Mouse (Mus musculus): Measurements from ENCODE around the gene Crtac1. TPM values are rescaled to one million over a fixed set of nuclear protein-coding genes. Genes with fewer than 3 reads are reported as not detected.
A peak's percentile ranks its signal among the peaks of the same experiment; 100 is the strongest.

The Crtac1 gene
- total RNA-seq, 1 experiment = 2.0 TPM

DNA sequence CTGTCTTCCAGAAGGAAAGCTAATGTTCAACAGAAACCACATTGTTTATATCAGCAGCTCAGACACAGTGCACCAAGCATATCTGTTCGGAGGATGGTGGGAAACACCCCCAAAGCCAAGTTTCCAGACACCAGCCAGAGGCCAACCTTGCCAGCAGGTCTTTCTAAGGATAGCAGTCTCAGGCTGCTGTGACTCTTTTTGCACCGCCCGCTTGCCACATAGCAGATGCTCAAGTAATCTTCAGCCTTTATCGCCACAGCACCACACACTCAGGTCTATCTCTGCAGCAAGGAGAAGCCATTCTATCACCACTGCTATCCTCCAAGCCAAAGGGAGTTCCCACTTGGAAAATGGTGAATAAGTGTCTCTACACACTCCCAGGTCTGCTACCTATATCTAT is 68.0 kb downstream of the Crtac1 start:
- in situ Hi-C loops (cut with MboI; ENCODE audit: low sequenced_read_pairs in 2 of 2, unreplicated experiment in 2 of 2) = no loop called here
- Histone ChIP-seq H3K9ac (ENCODE audit: insufficient read depth, low read depth, low read length, poor library complexity, severe bottlenecking) (no peak overlapping the region), H3K27ac (ENCODE audit: insufficient read depth, low read depth, low read length, poor library complexity, severe bottlenecking) (no peak overlapping the region), H3K4me3 (ENCODE audit: insufficient read depth in 1 of 2, low read depth in 1 of 2, low read length in 2 of 2, poor library complexity in 1 of 2, severe bottlenecking in 1 of 2) (no peak overlapping the region), H3K36me3 (ENCODE audit: control insufficient read depth, insufficient read depth, low read length, poor library complexity, severe bottlenecking) (no peaks in the 10 kb centered on the region), H3K9me3 (ENCODE audit: control insufficient read depth, insufficient read depth, low read depth, low read length) (no peaks in the 10 kb centered on the region), H3K4me1 (ENCODE audit: control insufficient read depth in 2 of 2, insufficient read depth in 2 of 2, low read length in 2 of 2, poor library complexity in 1 of 2) (peaks cover 0 to 3% of the 10 kb centered on the region in 2 experiments; a peak in 1 of 4 replicates)
- TF ChIP-seq MAFK (IDR thresholded peaks at IDR 0.05; ENCODE audit: insufficient read depth, low read depth, low read length) (no peak), ZNF384 (IDR thresholded peaks at IDR 0.05; ENCODE audit: low read depth, low read length) (no peak), ZC3H11A (IDR thresholded peaks at IDR 0.05; ENCODE audit: borderline replicate concordance, low read depth, low read length) (no peak), CHD2 (IDR thresholded peaks at IDR 0.05; ENCODE audit: low read depth, low read length) (no peak), HCFC1 (IDR thresholded peaks at IDR 0.05; ENCODE audit: borderline replicate concordance, insufficient read depth, low read length) (no peak)
- no peak for DNase-seq (ENCODE audit: low read depth, low spot score)

- no peaks in the 10 kb centered on the region for H3K9me3 ChIP-seq (ENCODE audit: control insufficient read depth, insufficient read depth, low read depth, low read length)
- TF ChIP-seq ZNF384 (IDR thresholded peaks at IDR 0.05; ENCODE audit: low read depth, low read length) = no peak
- no peak for TF ChIP-seq CHD2 (IDR thresholded peaks at IDR 0.05; ENCODE audit: low read depth, low read length)
- no peak for TF ChIP-seq HCFC1 (IDR thresholded peaks at IDR 0.05; ENCODE audit: borderline replicate concordance, insufficient read depth, low read length)
- no peak for TF ChIP-seq ZC3H11A (IDR thresholded peaks at IDR 0.05; ENCODE audit: borderline replicate concordance, low read depth, low read length)
- no peak for TF ChIP-seq MAFK (IDR thresholded peaks at IDR 0.05; ENCODE audit: insufficient read depth, low read depth, low read length)
- H3K27ac ChIP-seq (ENCODE audit: insufficient read depth, low read depth, low read length, poor library complexity, severe bottlenecking) = no peak overlapping the region
- in situ Hi-C loops (cut with MboI; ENCODE audit: low sequenced_read_pairs in 2 of 2, unreplicated experiment in 2 of 2) = no loop called here
- H3K36me3 ChIP-seq (ENCODE audit: control insufficient read depth, insufficient read depth, low read length, poor library complexity, severe bottlenecking) = no peaks in the 10 kb centered on the region
- no peak overlapping the region for H3K4me3 ChIP-seq (ENCODE audit: insufficient read depth in 1 of 2, low read depth in 1 of 2, low read length in 2 of 2, poor library complexity in 1 of 2, severe bottlenecking in 1 of 2)
- peaks cover 0 to 3% of the 10 kb centered on the region in 2 experiments; a peak in 1 of 4 replicates for H3K4me1 ChIP-seq (ENCODE audit: control insufficient read depth in 2 of 2, insufficient read depth in 2 of 2, low read length in 2 of 2, poor library complexity in 1 of 2)
- no peak for DNase-seq (ENCODE audit: low read depth, low spot score)
- no peak overlapping the region for H3K9ac ChIP-seq (ENCODE audit: insufficient read depth, low read depth, low read length, poor library complexity, severe bottlenecking)
Measured at GRCm38 (mm10) chr19:42358406-42358805, 73.2 kb downstream of the Crtac1 start.

- no peak for DNase-seq (ENCODE audit: low read depth, low spot score)
- Histone ChIP-seq H3K36me3 (ENCODE audit: control insufficient read depth, insufficient read depth, low read length, poor library complexity, severe bottlenecking) (no peaks in the 10 kb centered on the region), H3K4me1 (ENCODE audit: control insufficient read depth in 2 of 2, insufficient read depth in 2 of 2, low read length in 2 of 2, poor library complexity in 1 of 2) (peaks cover 0 to 3% of the 10 kb centered on the region in 2 experiments; a peak in 1 of 4 replicates), H3K4me3 (ENCODE audit: insufficient read depth in 1 of 2, low read depth in 1 of 2, low read length in 2 of 2, poor library complexity in 1 of 2, severe bottlenecking in 1 of 2) (no peak overlapping the region), H3K27ac (ENCODE audit: insufficient read depth, low read depth, low read length, poor library complexity, severe bottlenecking) (no peak overlapping the region), H3K9me3 (ENCODE audit: control insufficient read depth, insufficient read depth, low read depth, low read length) (no peaks in the 10 kb centered on the region; the same call in 1 of the 2 replicates), H3K9ac (ENCODE audit: insufficient read depth, low read depth, low read length, poor library complexity, severe bottlenecking) (no peak overlapping the region)
- no peak for TF ChIP-seq ZC3H11A (IDR thresholded peaks at IDR 0.05; ENCODE audit: borderline replicate concordance, low read depth, low read length)
- no peak for TF ChIP-seq CHD2 (IDR thresholded peaks at IDR 0.05; ENCODE audit: low read depth, low read length)
- no peak for TF ChIP-seq ZNF384 (IDR thresholded peaks at IDR 0.05; ENCODE audit: low read depth, low read length)
- TF ChIP-seq MAFK (IDR thresholded peaks at IDR 0.05; ENCODE audit: insufficient read depth, low read depth, low read length) = no peak
- no peak for TF ChIP-seq HCFC1 (IDR thresholded peaks at IDR 0.05; ENCODE audit: borderline replicate concordance, insufficient read depth, low read length)
- in situ Hi-C loops (cut with MboI; ENCODE audit: low sequenced_read_pairs in 2 of 2, unreplicated experiment in 2 of 2) = no loop called here
Measured at GRCm38 (mm10) chr19:42356854-42357253, 74.7 kb downstream of the Crtac1 start.

DNA sequence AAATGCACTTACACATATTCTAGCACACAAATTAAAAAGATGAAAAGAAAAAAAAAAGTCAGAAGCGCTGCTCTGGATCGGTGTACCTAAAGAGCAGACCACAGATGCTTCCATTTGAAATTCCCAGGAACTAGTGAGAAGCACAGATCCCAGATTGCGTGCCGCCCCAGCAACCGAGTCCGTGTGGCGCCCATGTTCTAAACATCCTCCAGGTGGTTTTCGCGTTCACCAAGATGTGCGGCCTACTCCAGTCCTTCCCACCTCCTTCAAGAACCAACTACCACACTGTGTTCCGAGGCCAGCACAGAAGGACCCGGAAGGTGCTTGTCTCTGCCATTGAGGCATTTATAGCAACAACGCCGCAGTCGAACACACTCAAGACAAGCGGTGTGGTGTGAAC is 76.1 kb downstream of the Crtac1 start:
- no peak overlapping the region for H3K9ac ChIP-seq (ENCODE audit: insufficient read depth, low read depth, low read length, poor library complexity, severe bottlenecking)
- in situ Hi-C loops (cut with MboI; ENCODE audit: low sequenced_read_pairs in 2 of 2, unreplicated experiment in 2 of 2) = no loop called here
- no peak overlapping the region for H3K27ac ChIP-seq (ENCODE audit: insufficient read depth, low read depth, low read length, poor library complexity, severe bottlenecking)
- H3K36me3 ChIP-seq (ENCODE audit: control insufficient read depth, insufficient read depth, low read length, poor library complexity, severe bottlenecking) = no peaks in the 10 kb centered on the region
- peaks cover 0 to 3% of the 10 kb centered on the region in 2 experiments; a peak in 1 of 4 replicates for H3K4me1 ChIP-seq (ENCODE audit: control insufficient read depth in 2 of 2, insufficient read depth in 2 of 2, low read length in 2 of 2, poor library complexity in 1 of 2)
- peaks cover 2% of the 10 kb centered on the region for H3K9me3 ChIP-seq (ENCODE audit: control insufficient read depth, insufficient read depth, low read depth, low read length)
- no peak for DNase-seq (ENCODE audit: low read depth, low spot score)
- H3K4me3 ChIP-seq (ENCODE audit: insufficient read depth in 1 of 2, low read depth in 1 of 2, low read length in 2 of 2, poor library complexity in 1 of 2, severe bottlenecking in 1 of 2) = no peak overlapping the region
- no peak for TF ChIP-seq HCFC1 (IDR thresholded peaks at IDR 0.05; ENCODE audit: borderline replicate concordance, insufficient read depth, low read length)
- TF ChIP-seq ZC3H11A (IDR thresholded peaks at IDR 0.05; ENCODE audit: borderline replicate concordance, low read depth, low read length) = no peak
- TF ChIP-seq MAFK (IDR thresholded peaks at IDR 0.05; ENCODE audit: insufficient read depth, low read depth, low read length) = no peak
- TF ChIP-seq ZNF384 (IDR thresholded peaks at IDR 0.05; ENCODE audit: low read depth, low read length) = no peak
- no peak for TF ChIP-seq CHD2 (IDR thresholded peaks at IDR 0.05; ENCODE audit: low read depth, low read length)

DNA sequence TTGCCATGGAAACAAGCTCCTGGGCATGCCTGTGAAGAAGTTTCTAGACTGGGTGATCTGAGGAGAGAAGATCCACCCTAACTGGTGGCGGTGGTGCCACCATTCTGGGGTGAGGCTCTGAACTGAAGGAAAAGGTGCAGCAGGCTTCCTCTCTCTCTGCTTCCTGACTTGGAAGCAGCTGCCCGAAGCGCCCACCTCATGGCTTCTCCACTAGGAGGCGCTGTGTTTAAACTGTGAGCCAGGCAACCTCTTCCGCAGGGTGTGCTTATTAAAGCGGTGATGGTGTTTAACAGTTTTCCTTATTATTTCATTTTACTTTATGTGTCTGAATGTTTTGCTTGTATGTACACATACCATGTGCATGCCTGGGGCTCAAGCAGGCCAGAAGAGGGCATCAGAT is 90.4 kb downstream of the Crtac1 start:
- no peak overlapping the region for H3K27ac ChIP-seq (ENCODE audit: insufficient read depth, low read depth, low read length, poor library complexity, severe bottlenecking)
- H3K4me3 ChIP-seq (ENCODE audit: insufficient read depth in 1 of 2, low read depth in 1 of 2, low read length in 2 of 2, poor library complexity in 1 of 2, severe bottlenecking in 1 of 2) = no peak overlapping the region
- no peak for DNase-seq (ENCODE audit: low read depth, low spot score)
- no peak overlapping the region for H3K9ac ChIP-seq (ENCODE audit: insufficient read depth, low read depth, low read length, poor library complexity, severe bottlenecking)
- no peaks in the 10 kb centered on the region for H3K4me1 ChIP-seq (ENCODE audit: control insufficient read depth in 2 of 2, insufficient read depth in 2 of 2, low read length in 2 of 2, poor library complexity in 1 of 2)
- in situ Hi-C loops (cut with MboI; ENCODE audit: low sequenced_read_pairs in 2 of 2, unreplicated experiment in 2 of 2) = no loop called here
- peaks cover 11% of the 10 kb centered on the region for H3K9me3 ChIP-seq (ENCODE audit: control insufficient read depth, insufficient read depth, low read depth, low read length)
- H3K36me3 ChIP-seq (ENCODE audit: control insufficient read depth, insufficient read depth, low read length, poor library complexity, severe bottlenecking) = peaks cover 3% of the 10 kb centered on the region; the same call in 1 of the 2 replicates
- no peak for TF ChIP-seq ZNF384 (IDR thresholded peaks at IDR 0.05; ENCODE audit: low read depth, low read length)
- 0 out of 2 replicates have a peak, but pooled peaks have one; percentile 7 for TF ChIP-seq ZC3H11A (IDR thresholded peaks at IDR 0.05; ENCODE audit: borderline replicate concordance, low read depth, low read length)

All from ES-E14 (cell line).